Mouse (Mus musculus) heart, embryonic 15.5 days (tissue): ENCODE measurements at regions not wholly inside any gene's neighbourhood (a gene's known extent, or its start where the extent isn't known, plus 50 kb on each side); places are given as distances from the start of the nearest gene placed in this dataset.
A peak's percentile ranks its signal among the peaks of the same experiment; 100 is the strongest.

ENCODE experiments used
- ATAC-seq: fragments of 200-750 bp; cut with Nextera tagmentation; replicated peaks from 2 replicates; pipeline ENCODE4 v1.8.0; 2017; ENCODE audit warnings: low read depth, moderate TSS enrichment; ENCODE audit not compliant: insufficient number of reproducible peaks, insufficient read depth, low FRiP score
- H3K27ac ChIP-seq: fragments of 300-500 bp; sonication (generic); 2 replicates; pipeline ENCODE4 v1.5.1; 2015; ENCODE audit warnings: mild to moderate bottlenecking, inconsistent platforms
- H3K27me3 ChIP-seq: fragments of 300-500 bp; sonication (generic); 2 replicates; pipeline ENCODE4 v1.6.1; 2015; ENCODE audit warnings: inconsistent platforms
- H3K36me3 ChIP-seq: fragments of 300-500 bp; sonication (generic); 2 replicates; pipeline ENCODE4 v1.6.1; 2015; ENCODE audit warnings: mild to moderate bottlenecking, inconsistent platforms
- H3K4me1 ChIP-seq: fragments of 300-500 bp; sonication (generic); replicated peaks from 2 replicates; pipeline ENCODE4 v1.6.1; 2015; ENCODE audit warnings: inconsistent platforms
- H3K4me2 ChIP-seq: fragments of 300-500 bp; sonication (generic); 2 replicates; pipeline ENCODE4 v1.6.1; 2015; ENCODE audit warnings: inconsistent platforms, mild to moderate bottlenecking, moderate library complexity
- H3K4me3 ChIP-seq: fragments of 300-500 bp; sonication (generic); 2 replicates; pipeline ENCODE4 v1.5.1; 2015; ENCODE audit warnings: mild to moderate bottlenecking, inconsistent platforms
- H3K9ac ChIP-seq: fragments of 300-500 bp; sonication (generic); 2 replicates; pipeline ENCODE4 v1.6.1; 2015; ENCODE audit warnings: mild to moderate bottlenecking, inconsistent platforms
- H3K9me3 ChIP-seq: fragments of 300-500 bp; sonication (generic); replicated peaks from 2 replicates; pipeline ENCODE4 v1.6.1; 2016; ENCODE audit warnings: inconsistent platforms
- WGBS: fragments of 180-500 bp; shearing (Covaris S2); methylation state at CpG from one replicate; pipeline ENCODE4 v1.1.7; 2015; ENCODE audit warnings: mixed read lengths; 5-methylcytosine and 5-hydroxymethylcytosine counted together

GRCm38 (mm10) chr1:22070028-22070427 lies 108.3 kb upstream of the Kcnq5 start:
- Histone ChIP-seq H3K27ac (no peak overlapping the region), H3K27me3 (no peaks in the 10 kb centered on the region), H3K4me3 (no peak overlapping the region), H3K4me1 (no peaks in the 10 kb centered on the region), H3K9ac (no peak overlapping the region), H3K9me3 (no peaks in the 10 kb centered on the region), H3K36me3 (no peaks in the 10 kb centered on the region), H3K4me2 (no peak overlapping the region)
- WGBS = 40% methylated on average over 5 of the region's 5 CpGs
- peak; percentile 73 for ATAC-seq
